Mouse (Mus musculus) cerebellum, adult 18-20 months (tissue): ENCODE measurements around the gene Snx32.

Source experiments
- DNase-seq, 2 experiments: peaks; one replicate each; pipeline ENCODE4 v3.0.0; 2021

Gene Snx32

DNA sequence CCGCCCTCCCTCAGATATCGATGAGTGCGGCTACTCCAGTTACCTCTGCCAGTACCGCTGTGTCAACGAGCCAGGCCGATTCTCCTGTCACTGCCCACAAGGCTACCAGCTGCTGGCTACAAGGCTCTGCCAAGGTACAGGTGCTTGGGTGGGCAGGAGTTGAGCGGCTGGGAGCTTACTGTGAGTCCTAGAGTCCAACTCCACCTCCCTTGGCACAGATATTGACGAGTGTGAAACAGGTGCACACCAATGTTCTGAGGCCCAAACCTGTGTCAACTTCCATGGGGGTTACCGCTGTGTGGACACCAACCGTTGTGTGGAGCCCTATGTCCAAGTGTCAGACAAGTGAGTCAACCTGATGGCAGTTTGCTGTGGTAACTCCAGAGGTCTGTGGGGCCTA, 30.3 kb downstream of the Snx32 start:
- no peak for DNase-seq

DNA sequence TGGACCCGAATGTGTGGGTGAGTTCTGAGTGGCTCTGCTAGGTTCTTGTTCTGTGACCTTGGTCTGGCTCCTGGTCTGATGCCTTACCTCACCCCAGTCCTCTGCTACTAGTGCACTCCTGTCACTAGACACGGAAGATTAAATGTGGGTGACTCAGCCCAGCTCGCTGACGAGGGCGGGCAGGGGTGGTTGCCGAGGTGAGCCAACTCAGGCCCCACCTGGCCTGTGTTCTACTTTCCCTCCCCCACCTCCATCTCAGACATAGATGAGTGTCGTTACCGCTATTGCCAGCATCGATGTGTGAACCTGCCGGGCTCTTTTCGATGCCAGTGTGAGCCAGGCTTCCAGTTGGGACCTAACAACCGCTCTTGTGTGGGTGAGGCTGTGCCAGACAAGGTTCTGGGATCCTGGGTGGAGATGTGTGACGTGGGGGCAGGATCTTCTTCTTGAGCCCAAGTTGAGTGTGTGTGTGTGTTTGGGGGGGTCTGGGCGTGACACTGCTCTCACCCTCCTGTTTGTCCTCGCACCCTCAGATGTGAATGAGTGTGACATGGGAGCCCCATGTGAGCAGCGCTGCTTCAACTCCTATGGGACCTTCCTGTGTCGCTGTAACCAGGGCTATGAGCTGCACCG, 32.6 kb downstream of the Snx32 start:
- no peak for DNase-seq

DNA sequence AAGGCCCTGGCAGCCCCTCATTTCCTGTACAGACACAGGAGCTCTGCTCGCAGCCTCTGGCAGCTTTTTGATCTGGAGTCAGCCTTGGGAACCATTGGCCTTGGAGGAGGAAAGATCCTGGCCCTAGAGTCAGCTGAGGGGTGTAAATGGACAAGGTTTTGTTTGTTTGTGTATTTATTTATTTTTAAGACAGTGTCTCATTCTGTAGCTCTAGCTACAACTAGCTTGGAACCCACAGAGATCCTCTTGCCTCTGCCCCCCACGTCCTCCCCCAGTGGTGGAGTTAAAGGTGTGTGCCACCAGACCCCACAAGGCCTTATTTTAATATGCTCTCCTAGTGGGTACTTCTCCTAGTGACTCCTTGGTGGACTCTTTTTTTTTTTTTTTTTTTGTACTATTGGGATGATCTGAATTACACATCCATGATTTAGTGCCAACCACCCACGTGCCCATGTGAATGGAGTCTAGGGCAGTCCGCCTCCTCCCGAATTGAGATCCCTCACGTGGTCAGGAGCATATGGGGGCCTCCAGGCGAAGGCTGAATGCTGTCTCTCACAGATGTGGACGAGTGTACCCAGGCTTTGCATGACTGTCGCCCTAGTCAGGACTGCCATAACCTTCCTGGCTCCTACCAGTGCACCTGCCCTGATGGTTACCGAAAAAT, 33.2 kb downstream of the Snx32 start:
- DNase-seq: peak; percentile 49 to 56

DNA sequence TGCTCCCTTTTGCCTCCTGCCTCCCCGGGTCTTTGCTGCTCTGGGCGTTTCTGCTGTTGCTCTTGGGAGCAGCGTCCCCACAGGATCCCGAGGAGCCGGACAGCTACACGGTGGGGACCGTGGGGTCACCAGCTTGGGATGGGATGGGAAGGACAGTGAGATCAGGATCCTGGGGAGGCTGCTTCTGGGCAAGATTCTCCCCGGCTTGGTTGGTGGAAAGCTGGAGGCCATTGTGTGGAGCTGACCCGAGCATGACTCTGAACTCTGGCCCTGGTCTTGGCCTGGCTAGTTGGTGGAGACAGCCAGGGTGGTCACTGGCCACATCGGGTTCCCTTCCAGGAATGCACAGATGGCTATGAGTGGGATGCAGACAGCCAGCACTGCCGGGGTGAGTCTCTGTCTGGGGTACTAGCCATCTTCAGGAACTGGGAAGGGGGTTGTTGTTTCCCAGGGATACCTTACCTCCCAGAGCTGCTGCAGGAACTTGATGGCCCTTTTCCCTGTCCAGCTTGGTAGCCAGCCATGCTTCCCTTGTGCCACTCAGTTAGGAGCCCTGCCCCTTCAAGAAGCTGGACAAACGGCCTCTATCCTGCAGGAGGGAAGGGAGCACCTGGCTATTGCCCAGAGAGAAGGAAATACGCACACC, 35.1 kb downstream of the Snx32 start:
- DNase-seq: peak; percentile 56 to 69

DNA sequence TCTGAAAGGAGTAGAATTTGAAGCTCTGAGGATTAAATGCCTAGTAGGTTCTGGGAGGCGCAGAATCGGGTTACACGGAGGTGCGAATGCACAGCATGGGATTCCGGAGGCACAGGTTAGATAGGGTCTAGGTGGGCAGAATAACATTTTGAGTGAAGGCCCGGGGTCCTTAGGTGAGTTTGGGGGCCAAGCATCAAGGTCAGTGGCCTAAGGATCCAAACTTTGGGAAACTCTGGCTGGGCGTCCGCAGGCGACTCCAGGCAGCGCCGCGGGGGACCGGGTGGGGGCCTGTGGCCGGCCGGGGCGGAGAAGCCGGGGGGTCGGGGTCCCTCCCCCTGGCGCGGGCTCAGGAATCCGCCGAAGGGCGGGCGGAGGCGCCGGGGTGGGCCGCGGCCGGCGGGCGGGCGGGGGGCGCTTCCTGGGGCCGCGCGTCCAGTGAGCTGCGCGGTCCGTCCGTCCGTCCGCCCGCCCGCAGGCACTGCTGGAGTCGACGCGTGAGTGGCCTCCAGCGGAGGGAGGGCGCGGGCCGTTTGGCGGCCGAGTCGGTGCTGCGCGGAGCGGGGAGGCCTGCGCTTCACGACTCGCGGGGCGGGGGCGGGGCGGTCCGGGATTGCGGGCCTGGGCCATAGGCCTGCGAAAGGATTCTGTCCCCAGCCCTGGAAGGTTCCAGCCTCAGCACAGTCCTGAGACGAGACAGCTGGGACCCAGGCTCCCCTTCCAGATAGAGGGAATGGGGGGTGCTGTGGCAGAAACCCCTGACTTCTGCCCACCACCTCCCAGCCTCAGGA, 35.9 kb downstream of the Snx32 start:
- peak; percentile 47 to 61 for DNase-seq

DNA sequence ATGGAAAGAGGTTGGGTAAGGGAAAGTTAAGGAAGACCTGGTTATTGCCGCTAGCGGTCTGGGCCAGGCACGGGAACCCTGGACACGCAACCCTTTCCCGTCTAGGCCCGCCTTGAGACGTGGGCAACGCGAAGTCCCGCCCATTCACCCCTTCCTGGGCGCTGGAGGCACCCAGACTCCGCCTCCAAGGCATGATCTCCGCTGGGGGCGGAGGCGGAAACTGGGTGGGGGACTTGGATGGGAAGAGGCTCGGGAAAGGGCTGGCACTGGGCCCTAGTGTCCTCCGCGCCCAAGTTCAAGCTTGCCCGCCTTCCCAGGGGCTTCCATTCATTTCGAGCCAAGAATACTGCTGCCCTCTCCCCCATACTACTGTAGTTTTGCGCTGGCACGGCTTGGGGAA, 36.6 kb downstream of the Snx32 start, which contains the start of gene Efemp2:
Gene Efemp2 (plus strand): TSS at position 235 of the 400 bp plus-strand sequence.
- DNase-seq: peak; percentile 63 to 64

DNA sequence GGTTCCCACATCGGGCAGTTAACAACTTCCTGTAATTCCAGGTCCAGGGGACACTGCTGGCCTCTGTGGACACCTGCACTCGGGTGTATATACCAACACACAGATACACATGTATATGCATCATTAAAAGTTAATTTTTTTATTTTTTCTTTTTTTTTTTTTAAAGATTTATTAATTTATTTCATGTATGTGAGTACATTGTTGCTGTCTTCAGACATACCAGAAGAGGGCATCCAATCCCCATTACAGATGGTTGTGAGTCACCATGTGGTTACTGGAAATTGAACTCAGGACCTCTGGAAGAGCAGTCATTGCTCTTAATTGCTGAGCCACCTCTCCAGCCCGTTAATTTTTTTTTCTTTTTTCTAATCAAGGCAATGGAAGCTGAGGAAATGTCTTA, 37.5 kb downstream of the Snx32 start:
- DNase-seq: no peak

DNA sequence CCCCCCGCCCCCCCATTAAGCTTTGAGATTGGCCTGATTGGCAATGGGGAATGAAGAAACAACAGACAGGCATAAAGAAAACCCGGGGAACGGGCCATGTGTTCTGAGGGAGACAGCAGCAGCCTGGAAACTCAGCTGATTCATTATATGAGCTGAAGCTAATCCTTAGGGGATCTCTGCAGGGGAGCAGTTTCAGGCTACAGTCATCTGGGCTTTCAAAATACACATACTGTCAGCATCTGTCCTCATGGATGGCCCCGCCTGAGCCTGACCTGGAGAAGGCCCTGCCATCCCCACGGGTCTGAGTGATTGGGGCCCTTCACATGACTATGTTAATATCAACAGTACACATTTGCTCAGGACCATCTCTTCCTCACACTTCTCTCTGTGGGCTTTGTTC, 38.5 kb downstream of the Snx32 start:
- no peak for DNase-seq

DNA sequence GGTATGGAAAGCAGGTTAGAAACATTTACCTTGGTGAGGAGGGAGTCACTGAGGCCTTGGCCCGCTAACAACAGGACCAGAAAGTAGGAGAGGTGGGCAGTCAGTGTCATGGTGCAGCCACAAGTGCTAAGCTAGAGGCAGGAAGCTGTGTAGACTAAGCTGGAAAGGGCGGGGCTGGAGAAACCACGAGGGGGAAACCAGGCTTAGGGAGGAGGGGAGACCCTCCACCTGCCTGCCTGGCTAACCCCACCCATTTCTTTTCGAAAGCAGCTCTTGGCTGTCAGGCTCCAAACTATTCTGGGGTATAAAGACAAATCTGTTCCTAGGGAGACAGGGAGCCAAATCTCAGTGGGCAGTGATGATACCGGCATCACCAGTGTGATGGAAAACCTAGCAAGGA, 42.0 kb downstream of the Snx32 start, which contains the start of gene Ctsw:
Gene Ctsw (minus strand): TSS at position 134 of the 400 bp plus-strand sequence.
- DNase-seq: no peak

DNA sequence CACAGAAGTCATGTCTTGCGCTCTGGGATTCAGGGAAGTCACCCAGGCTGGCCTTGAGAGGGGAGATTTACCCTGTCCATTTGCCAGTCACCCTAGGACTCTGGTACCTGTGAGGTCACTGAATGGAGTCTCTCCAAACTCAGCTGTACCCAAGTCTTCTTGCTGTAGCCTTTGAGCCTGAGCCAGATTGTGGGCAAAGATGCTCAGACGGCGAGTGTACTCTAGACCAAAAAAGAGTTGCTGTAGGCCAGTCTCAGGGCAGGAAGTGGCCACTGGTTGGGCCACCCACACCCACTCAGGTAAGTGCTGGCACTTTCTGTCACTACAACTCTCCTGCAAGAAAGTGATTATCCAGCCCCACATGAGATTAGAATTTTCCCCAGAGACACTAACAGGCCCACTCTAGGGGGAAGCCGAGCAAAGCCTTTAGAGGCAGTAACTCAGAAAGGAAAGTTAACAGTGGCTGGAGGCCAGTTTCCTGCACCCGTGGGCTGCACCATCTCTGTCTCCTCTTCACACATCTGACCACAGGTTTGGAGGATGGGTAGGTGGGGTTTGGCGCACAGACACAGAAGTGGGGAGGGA, 43.3 kb downstream of the Snx32 start:
- DNase-seq: no peak

DNA sequence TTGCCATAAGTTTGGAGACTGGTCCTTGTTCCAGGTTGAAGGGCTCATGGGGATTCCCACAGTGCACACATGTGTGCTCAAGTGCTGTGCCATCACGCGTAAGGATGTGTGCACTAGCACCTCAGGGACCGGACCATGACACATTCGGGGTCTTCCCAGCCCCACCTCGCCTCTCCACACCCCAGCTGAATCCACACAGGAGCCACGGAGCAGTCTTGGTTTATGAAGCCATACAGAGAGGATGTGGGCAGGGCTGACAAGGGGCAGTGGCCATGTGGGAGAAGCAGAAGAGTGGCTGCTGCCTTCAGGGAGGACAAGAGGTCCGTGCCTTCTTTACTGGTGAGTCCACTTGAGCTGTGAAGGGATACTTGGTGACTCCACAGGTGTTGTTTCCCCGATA, 45.3 kb downstream of the Snx32 start:
- DNase-seq: no peak

DNA sequence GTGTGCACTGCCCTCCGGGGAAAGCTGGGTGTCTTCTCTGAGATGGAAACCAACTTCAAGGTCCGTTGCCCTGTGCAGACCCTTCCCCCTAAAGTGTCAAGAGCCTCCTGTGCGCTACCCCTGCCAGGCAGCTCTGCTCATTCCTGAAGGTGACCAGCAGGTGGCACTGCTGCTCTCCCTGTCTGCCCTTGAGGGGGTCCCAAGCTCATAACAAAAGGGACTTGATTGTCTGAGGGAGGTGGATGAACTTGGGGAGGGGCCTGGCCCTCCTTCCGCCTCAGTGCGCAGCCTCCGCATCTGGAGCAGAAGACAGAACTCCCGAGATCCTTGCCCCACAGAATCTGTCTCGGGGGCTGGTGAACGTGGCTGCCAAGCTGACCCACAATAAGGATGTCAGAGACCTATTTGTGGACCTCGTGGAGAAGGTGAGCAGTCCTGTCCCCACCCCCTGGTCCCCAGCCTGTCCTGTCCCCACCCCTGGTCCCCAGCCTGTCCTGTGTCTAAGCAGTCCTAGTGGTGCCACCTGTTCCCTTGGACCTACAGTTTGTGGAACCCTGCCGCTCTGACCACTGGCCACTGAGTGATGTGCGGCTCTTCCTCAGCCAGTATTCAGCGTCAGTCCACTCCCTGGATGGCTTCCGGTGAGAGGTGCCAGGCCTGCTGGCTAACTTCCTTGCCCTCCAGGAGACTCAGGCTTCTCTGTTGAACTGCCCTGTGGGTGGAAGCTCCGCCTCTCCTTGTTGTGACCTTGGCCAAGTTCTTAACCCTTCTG, 46.4 kb downstream of the Snx32 start:
- DNase-seq: peak; percentile 58 to 79

DNA sequence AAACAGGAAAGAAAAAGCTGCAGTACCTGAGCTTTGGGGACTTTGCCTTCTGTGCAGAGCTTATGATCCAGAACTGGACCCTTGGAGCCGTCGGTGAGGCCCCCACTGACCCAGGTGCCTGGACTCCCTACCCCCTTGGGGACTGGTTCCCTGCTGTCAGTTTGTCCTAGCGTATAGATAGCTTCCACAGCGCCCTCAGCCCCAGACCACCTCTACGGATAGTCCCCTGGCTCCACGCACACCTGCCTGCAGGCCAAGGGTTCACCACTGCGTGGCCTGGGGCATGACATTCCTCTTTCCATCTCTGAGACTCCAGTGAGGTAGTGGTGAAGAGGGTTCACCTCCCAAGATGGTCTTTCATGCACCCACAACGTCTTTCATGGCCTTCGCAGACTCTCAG, 47.1 kb downstream of the Snx32 start:
- DNase-seq: no peak

DNA sequence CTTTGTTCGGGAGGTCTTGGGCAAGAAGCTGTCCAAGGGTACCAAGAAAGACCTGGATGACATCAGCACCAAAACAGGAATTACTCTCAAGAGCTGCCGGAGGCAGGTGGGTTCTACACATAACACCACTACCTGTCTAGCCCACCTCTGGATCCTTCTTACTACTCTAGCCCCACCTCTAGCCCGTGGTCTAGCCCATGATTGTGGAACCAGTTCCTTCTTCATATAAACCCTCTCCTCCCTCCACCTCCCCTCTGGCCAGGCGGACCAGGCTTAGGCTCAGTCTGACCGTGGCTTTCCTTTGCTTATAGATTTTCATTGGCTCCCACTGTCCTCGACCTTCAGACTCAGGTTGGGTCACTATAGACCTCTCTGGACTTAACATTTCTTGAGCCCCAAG, 48.9 kb downstream of the Snx32 start:
- DNase-seq: no peak

DNA sequence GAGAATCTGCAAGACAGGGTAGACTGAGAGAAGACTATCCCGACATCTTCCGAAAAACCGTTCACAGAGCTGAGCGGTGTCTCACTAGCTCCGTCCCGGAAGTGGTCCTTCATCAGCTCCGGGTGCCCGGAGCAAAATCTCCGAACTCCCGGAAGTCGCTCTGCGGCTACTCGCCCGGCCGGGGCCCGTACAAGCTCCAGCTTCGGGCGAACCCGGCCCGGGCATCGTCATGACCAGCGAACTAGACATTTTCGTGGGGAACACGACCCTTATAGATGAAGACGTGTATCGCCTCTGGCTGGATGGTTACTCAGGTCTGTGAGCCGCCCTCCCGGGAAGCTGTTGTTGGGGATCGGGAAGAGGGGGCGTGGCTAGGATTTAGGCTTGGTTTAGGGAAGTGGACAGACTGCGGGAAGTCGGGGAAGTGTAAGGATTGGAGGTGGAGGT, 49.9 kb downstream of the Snx32 start, which contains the start of gene Fibp:
Gene Fibp (plus strand): TSS at position 151 of the 447 bp plus-strand sequence.
- DNase-seq: peak; percentile 86 to 88

DNA sequence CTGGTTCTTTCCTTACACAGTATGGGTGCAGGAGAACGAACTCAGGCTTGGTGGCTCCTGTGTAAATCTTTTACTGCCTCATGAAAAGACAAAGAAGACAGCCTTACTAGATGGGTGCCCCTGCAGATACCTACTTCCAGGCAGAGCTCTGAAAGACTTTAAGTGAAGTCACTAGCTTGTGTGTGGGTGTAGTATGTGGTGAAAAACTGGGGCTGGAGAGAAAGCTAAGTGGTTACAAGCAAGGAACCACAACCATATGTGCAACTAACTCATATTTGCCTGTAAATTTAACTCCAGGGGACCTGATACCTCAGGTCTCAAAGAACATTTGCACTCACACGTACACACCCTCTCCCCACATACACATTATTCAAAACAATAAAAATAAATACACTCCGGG, 50.4 kb downstream of the Snx32 start:
- DNase-seq: no peak

DNA sequence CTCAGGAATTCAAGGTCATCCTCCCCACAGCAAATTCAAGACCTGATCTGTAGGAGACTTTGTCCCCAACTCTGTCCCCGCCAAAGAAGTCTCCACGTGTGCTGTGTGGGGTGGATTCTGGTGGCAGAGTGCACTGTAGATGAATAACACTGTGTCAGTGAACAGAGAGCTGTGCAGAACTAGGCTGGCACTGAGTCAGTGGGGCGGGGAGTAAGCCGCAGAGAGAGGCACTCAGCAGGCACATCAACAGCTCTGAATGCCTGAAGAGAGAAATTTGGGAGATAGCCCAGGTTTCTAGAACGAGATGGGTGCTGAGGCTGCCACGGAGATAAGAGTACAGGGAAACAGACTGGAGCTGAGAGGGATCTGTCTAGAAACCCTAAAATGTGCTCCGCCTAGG, 51.3 kb downstream of the Snx32 start:
- no peak for DNase-seq

DNA sequence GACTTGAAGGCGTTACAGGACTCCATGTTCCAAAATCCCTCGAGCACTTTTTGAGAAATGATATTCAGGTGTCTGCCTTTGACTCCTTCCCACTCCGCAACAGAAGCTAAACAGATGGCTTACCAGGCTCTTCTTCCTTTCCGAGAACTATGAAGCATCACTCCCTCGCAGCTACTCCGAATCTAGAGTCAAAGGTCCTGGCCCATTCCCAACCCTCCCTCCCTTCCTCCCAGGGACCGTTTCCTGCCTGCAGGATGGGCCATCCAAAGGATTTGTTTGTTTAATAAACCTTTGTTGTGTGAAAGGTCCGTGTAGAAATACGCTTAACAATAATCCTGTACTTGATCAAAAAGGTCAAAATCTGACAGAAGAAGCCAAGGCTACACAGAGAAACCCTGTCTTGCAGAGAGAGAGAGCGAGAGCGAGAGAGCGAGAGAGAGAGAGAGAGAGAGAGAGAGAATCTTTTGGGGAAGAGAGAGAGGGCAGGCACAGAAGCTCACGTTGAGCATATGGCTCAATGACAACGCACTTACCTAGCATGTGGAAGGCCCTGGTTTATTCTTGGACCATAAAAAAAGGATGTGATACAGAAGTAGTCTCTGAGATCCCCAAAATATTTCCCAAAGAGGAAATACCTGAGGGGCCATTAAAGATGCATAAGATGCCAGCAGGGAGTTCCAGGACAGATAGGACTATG, 52.4 kb downstream of the Snx32 start, which contains the start of gene Ccdc85b:
Gene Ccdc85b (minus strand): TSS at position 149 of the 697 bp plus-strand sequence.
- no peak for DNase-seq

DNA sequence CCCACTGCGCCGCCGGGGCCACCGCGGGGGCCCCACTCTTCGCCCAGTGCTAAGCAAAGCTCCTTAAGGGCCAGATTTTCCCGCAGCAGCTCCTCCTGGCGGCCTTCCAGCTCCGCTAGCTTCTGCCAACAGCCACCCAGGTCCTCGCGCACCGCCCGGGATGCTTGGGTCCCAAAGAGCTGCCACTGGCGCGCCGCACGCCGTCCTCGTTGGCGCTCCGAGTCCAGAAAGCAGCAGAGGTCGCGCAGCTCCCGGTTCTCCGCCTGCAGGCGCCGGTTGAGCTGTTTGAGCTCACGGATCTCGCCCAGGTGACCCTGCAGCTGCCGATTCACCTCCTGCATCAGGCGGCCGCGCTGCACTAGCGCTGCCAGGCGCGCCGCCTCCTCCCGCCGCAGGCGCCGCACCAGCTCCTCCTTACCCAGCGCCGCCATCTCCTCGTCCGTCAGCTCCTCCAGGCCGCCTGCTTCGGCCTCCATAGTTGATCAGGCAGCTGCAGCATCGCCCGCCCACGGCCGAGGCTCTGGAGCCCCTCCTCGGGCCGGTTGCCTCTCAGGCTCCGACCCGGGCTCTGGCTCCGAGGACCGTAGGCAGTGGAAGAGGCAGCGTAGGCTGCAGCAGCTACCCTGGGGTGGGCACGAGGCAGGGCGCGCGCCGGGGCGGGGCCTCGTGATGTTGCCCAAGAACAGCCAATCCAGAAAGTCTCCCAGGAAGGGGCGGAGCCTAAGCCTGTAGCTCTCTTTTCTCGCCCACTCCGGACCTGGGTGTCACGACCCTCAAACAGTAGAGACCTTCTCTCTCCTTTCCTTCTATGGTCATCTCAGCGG, 53.2 kb downstream of the Snx32 start:
- DNase-seq: peak; percentile 98

DNA sequence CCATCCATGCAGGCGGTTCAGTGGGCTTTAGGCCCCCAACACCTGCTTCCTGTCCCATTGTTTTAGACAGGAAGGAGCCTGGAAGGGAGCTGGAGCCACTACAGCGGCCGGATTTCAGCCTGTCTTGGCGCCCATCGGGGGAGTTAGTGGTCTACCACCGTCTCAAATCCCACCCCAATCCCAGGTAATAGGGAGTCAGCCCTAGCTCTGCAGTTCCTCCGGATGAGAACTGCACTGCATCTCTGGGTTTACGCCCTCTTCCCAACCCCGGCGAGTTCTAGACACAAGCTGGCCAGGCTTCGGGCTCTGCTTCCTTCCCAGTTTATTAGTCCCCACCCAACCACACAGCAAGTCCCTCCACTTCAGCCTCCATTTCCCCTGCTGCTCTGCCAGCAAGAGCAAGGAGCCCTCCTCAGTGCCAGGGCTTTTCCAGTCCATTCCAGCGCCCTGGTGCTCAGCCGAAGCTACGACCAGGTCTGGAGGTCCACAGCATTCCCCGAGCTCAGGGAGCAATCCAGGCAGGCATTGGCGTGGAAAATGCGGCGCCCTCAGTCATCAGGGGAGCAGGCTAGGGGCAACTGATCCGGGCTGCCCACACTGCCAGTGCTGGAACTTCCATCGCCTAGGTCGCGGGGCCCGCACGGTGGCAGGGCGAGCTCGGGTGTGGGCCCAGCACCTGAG, 54.0 kb downstream of the Snx32 start:
- DNase-seq: no peak
